Mouse (Mus musculus): ENCODE measurements around the gene Gm10382. TPM values are rescaled to one million over a fixed set of nuclear protein-coding genes. Genes with fewer than 3 reads are reported as not detected.
"Not testable (repeated sequence)": the region's sequence is repeated elsewhere in the genome, so short reads cannot be mapped to it uniquely, and the experiment has no call there.

Gm10382 gene
- polyA plus RNA-seq, 1 experiment = not detected

- TF ChIP-seq POLR2A (IDR thresholded peaks at IDR 0.05; ENCODE audit: insufficient read depth, low read length) = no peak
- no peak for TF ChIP-seq CTCF (IDR thresholded peaks at IDR 0.05; ENCODE audit: low read depth, low read length)
- no peak for TF ChIP-seq EP300 (IDR thresholded peaks at IDR 0.05; ENCODE audit: insufficient read depth, low read depth, low read length)
- Histone ChIP-seq H3K27ac (ENCODE audit: insufficient read depth, low read length) (0 out of 2 replicates have a peak overlapping the region, but pooled peaks have one; percentile 59), H3K36me3 (ENCODE audit: control insufficient read depth, insufficient read depth, low read length, poor library complexity, severe bottlenecking) (peaks cover 21% of the 10 kb centered on the region), H3K9ac (ENCODE audit: low read depth, poor library complexity, severe bottlenecking) (no peak overlapping the region), H3K9me3 (replicated peaks; ENCODE audit: control insufficient read depth, insufficient read depth, low read length, poor library complexity, severe bottlenecking) (no peaks in the 10 kb centered on the region), H3K4me3 (ENCODE audit: low read depth, low read length) (no peak overlapping the region), H3K4me1 (ENCODE audit: control insufficient read depth, insufficient read depth, low read length) (no peaks in the 10 kb centered on the region), H3K27me3 (ENCODE audit: control insufficient read depth, insufficient read depth, low read length, poor library complexity, severe bottlenecking) (no peaks in the 10 kb centered on the region)
Observed at GRCm38 (mm10) chr5:125383637-125384420, 5.3 kb upstream of the Gm10382 start.

GRCm38 (mm10) chr5:125384512-125385214 is 4.5 kb upstream of the Gm10382 start:
- Histone ChIP-seq H3K9me3 (replicated peaks; ENCODE audit: control insufficient read depth, insufficient read depth, low read length, poor library complexity, severe bottlenecking) (no peaks in the 10 kb centered on the region), H3K27me3 (ENCODE audit: control insufficient read depth, insufficient read depth, low read length, poor library complexity, severe bottlenecking) (no peaks in the 10 kb centered on the region), H3K9ac (ENCODE audit: low read depth, poor library complexity, severe bottlenecking) (no peak overlapping the region), H3K27ac (ENCODE audit: insufficient read depth, low read length) (no peak overlapping the region), H3K4me1 (ENCODE audit: control insufficient read depth, insufficient read depth, low read length) (no peaks in the 10 kb centered on the region), H3K4me3 (ENCODE audit: low read depth, low read length) (no peak overlapping the region), H3K36me3 (ENCODE audit: control insufficient read depth, insufficient read depth, low read length, poor library complexity, severe bottlenecking) (peaks cover 23% of the 10 kb centered on the region)
- no peak for TF ChIP-seq POLR2A (IDR thresholded peaks at IDR 0.05; ENCODE audit: insufficient read depth, low read length)
- no peak for TF ChIP-seq EP300 (IDR thresholded peaks at IDR 0.05; ENCODE audit: insufficient read depth, low read depth, low read length)
- no peak for TF ChIP-seq CTCF (IDR thresholded peaks at IDR 0.05; ENCODE audit: low read depth, low read length)

DNA sequence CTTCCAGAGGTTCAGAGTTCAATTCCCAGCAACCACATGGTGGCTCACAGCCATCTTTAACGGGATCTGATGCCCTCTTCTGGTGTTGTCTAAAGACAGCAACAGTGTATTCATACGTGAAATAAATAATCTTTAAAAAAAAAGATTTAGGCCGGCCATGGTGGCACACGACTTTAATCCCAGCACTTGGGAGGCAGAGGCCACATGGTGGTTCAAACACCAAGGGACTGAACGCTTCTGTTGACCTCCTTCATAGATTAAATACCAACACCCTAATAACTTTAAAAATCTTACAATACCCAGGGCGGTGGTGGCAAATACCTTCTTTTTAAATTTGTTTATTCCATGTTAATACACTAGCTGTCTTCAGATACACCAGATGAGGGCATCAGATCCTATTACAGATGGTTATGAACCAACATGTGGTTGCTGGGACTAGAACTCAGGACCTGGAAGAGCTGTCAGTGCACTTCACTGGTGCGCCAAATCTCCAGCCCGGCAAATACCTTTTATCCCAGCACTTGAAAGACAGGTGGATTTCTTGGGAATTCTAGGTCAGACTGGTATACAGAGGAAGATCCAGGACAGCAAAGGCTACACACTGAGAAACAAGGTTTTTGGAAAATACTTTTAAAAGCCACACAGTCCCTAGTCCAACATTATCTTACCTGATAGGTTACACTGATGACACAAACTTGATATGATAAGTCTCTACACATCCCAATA is 3.7 kb upstream of the Gm10382 start:
- Histone ChIP-seq H3K9ac (ENCODE audit: low read depth, poor library complexity, severe bottlenecking) (no peak overlapping the region), H3K4me1 (ENCODE audit: control insufficient read depth, insufficient read depth, low read length) (no peaks in the 10 kb centered on the region), H3K27me3 (ENCODE audit: control insufficient read depth, insufficient read depth, low read length, poor library complexity, severe bottlenecking) (no peaks in the 10 kb centered on the region), H3K4me3 (ENCODE audit: low read depth, low read length) (no peak overlapping the region), H3K9me3 (replicated peaks; ENCODE audit: control insufficient read depth, insufficient read depth, low read length, poor library complexity, severe bottlenecking) (no peaks in the 10 kb centered on the region), H3K27ac (ENCODE audit: insufficient read depth, low read length) (no peak overlapping the region), H3K36me3 (ENCODE audit: control insufficient read depth, insufficient read depth, low read length, poor library complexity, severe bottlenecking) (peaks cover 23% of the 10 kb centered on the region)
- no peak for TF ChIP-seq CTCF (IDR thresholded peaks at IDR 0.05; ENCODE audit: low read depth, low read length)
- TF ChIP-seq POLR2A (IDR thresholded peaks at IDR 0.05; ENCODE audit: insufficient read depth, low read length) = no peak

DNA sequence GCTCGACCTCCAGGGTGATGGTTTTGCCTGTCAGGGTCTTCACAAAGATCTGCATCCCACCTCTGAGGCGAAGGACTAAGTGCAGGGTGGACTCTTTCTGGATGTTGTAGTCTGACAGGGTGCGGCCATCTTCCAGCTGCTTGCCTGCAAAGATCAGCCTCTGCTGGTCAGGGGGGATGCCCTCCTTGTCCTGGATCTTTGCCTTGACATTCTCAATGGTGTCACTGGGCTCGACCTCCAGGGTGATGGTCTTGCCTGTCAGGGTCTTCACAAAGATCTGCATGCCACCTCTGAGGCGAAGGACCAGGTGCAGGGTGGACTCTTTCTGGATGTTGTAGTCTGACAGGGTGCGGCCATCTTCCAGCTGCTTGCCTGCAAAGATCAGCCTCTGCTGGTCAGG is 1.8 kb upstream of the Gm10382 start:
- not testable (repeated sequence) for H3K4me3 ChIP-seq (ENCODE audit: low read depth, low read length); H3K4me1 ChIP-seq (ENCODE audit: control insufficient read depth, insufficient read depth, low read length); H3K27ac ChIP-seq (ENCODE audit: insufficient read depth, low read length); H3K9ac ChIP-seq (ENCODE audit: low read depth, poor library complexity, severe bottlenecking); H3K27me3 ChIP-seq (ENCODE audit: control insufficient read depth, insufficient read depth, low read length, poor library complexity, severe bottlenecking); H3K9me3 ChIP-seq (replicated peaks; ENCODE audit: control insufficient read depth, insufficient read depth, low read length, poor library complexity, severe bottlenecking)
- peaks cover 23% of the 10 kb centered on the region for H3K36me3 ChIP-seq (ENCODE audit: control insufficient read depth, insufficient read depth, low read length, poor library complexity, severe bottlenecking)

GRCm38 (mm10) chr5:125388358-125389092 is 597 bp upstream of the Gm10382 start:
- Histone ChIP-seq H3K27me3 (ENCODE audit: control insufficient read depth, insufficient read depth, low read length, poor library complexity, severe bottlenecking) (no peaks in the 10 kb centered on the region), H3K9me3 (replicated peaks; ENCODE audit: control insufficient read depth, insufficient read depth, low read length, poor library complexity, severe bottlenecking) (no peaks in the 10 kb centered on the region), H3K36me3 (ENCODE audit: control insufficient read depth, insufficient read depth, low read length, poor library complexity, severe bottlenecking) (peaks cover 23% of the 10 kb centered on the region), H3K27ac (ENCODE audit: insufficient read depth, low read length) (no peak overlapping the region), H3K9ac (ENCODE audit: low read depth, poor library complexity, severe bottlenecking) (peak overlapping the region; percentile 97), H3K4me3 (ENCODE audit: low read depth, low read length) (peak overlapping the region; percentile 93), H3K4me1 (ENCODE audit: control insufficient read depth, insufficient read depth, low read length) (no peaks in the 10 kb centered on the region)
- TF ChIP-seq POLR2A (IDR thresholded peaks at IDR 0.05; ENCODE audit: insufficient read depth, low read length) (no peak), CTCF (IDR thresholded peaks at IDR 0.05; ENCODE audit: low read depth, low read length) (no peak), EP300 (IDR thresholded peaks at IDR 0.05; ENCODE audit: insufficient read depth, low read depth, low read length) (no peak)
